10 mouse cellular contexts compared by ENCODE assay signal in genomic region chr5:53266181-53266580, GRCm38 (mm10). TPM values are rescaled to one million over a fixed set of nuclear protein-coding genes. Genes with fewer than 3 reads are reported as not detected.
DNase-seq lines count a peak whose midpoint lies in the region; ATAC-seq and TF ChIP-seq lines count a peak whose summit lies in the region.
"Had no signal": no experiment of that assay in that cellular context is flagged by ENCODE, and none has a peak within 500 bp of the region (broad histone marks: within the 10 kb centered on the region; RNA-seq: fewer than 3 reads in every experiment).

No protein-coding gene starts in this region.

- no peak overlapping the region; the same call in 1 of the 2 replicates for H3K4me2 ChIP-seq in kidney, embryonic 14.5 days (replicated peaks; ENCODE audit: low read depth, low read length)
- H3K4me2 ChIP-seq in embryonic facial prominence, embryonic 11.5 days (ENCODE audit: low read depth, low read length): no peak overlapping the region
- H3K4me2 ChIP-seq in hindbrain, embryonic 15.5 days: no peak overlapping the region
- H3K4me2 ChIP-seq in midbrain, postnatal 0 days (ENCODE audit: low read depth, low read length, poor library complexity, severe bottlenecking): no peak overlapping the region

- H3K4me1 ChIP-seq in kidney, embryonic 14.5 days (ENCODE audit: control insufficient read depth, insufficient read depth, low read length): peaks cover 13% of the 10 kb centered on the region; the same call in 1 of the 2 replicates
- no peaks in the 10 kb centered on the region for H3K4me1 ChIP-seq in embryonic facial prominence, embryonic 11.5 days (ENCODE audit: control insufficient read depth, insufficient read depth, low read length)
- peaks cover 14% of the 10 kb centered on the region for H3K4me1 ChIP-seq in hindbrain, embryonic 15.5 days (replicated peaks)
- H3K4me1 ChIP-seq in midbrain, postnatal 0 days (ENCODE audit: insufficient read depth, low read length): no peaks in the 10 kb centered on the region; the same call in 1 of the 2 replicates

- H3K27ac ChIP-seq in kidney, embryonic 14.5 days (ENCODE audit: low read depth, low read length): peak overlapping the region; percentile 69; the same call in 1 of the 2 replicates
- 0 out of 2 replicates have a peak overlapping the region, but pooled peaks have one; percentile 3 for H3K27ac ChIP-seq in embryonic facial prominence, embryonic 11.5 days (replicated peaks; ENCODE audit: low read depth, low read length)
- no peak overlapping the region for H3K27ac ChIP-seq in hindbrain, embryonic 15.5 days (replicated peaks)
- 0 out of 2 replicates have a peak overlapping the region, but pooled peaks have one; percentile 19 for H3K27ac ChIP-seq in midbrain, postnatal 0 days (ENCODE audit: low read depth, low read length)

- no peak overlapping the region; the same call in 1 of the 2 replicates for H3K4me3 ChIP-seq in kidney, embryonic 14.5 days (ENCODE audit: low read length)
- no peak overlapping the region for H3K4me3 ChIP-seq in embryonic facial prominence, embryonic 11.5 days (ENCODE audit: low read depth, low read length)
- no peak overlapping the region for H3K4me3 ChIP-seq in hindbrain, embryonic 15.5 days
- H3K4me3 ChIP-seq in midbrain, postnatal 0 days (ENCODE audit: low read depth, low read length): no peak overlapping the region; the same call in 1 of the 2 replicates

- no peak for DNase-seq in kidney, postnatal 14 days
- no peak for DNase-seq in embryonic facial prominence, embryonic 11.5 days (ENCODE audit: low spot score)
- DNase-seq in midbrain, postnatal 0 days (ENCODE audit: low spot score): no peak
- no peak for DNase-seq in spleen, adult 18-20 months
- DNase-seq in left cerebral cortex, adult 9 months (ENCODE audit: low spot score in 2 of 2): no peak
- no peak for DNase-seq in urinary bladder, postnatal 10 days (ENCODE audit: low spot score)

- H3K9me3 ChIP-seq in kidney, embryonic 14.5 days (ENCODE audit: control insufficient read depth, low read length): no peaks in the 10 kb centered on the region
- H3K9me3 ChIP-seq in embryonic facial prominence, embryonic 11.5 days (replicated peaks; ENCODE audit: control insufficient read depth, low read length): no peaks in the 10 kb centered on the region
- H3K9me3 ChIP-seq in hindbrain, embryonic 15.5 days: no peaks in the 10 kb centered on the region
- H3K9me3 ChIP-seq in midbrain, postnatal 0 days (ENCODE audit: low read length): no peaks in the 10 kb centered on the region

- H3K36me3 ChIP-seq in kidney, embryonic 14.5 days (ENCODE audit: control insufficient read depth, insufficient read depth, low read length): no peaks in the 10 kb centered on the region
- H3K36me3 ChIP-seq in embryonic facial prominence, embryonic 11.5 days (replicated peaks; ENCODE audit: control insufficient read depth, insufficient read depth, low read depth, low read length): no peaks in the 10 kb centered on the region
- H3K36me3 ChIP-seq in hindbrain, embryonic 15.5 days: no peaks in the 10 kb centered on the region
- H3K36me3 ChIP-seq in midbrain, postnatal 0 days (ENCODE audit: insufficient read depth, low read length): no peaks in the 10 kb centered on the region

- ATAC-seq in kidney, embryonic 14.5 days (ENCODE audit: low FRiP score, low TSS enrichment): no peak
- no peak for ATAC-seq in embryonic facial prominence, embryonic 11.5 days (replicated peaks; ENCODE audit: insufficient number of reproducible peaks, low FRiP score, low TSS enrichment, low read depth)
- ATAC-seq in hindbrain, embryonic 15.5 days (ENCODE audit: low FRiP score, low read depth): peak; percentile 0; the same call in 1 of the 2 replicates
- peak; percentile 6; the same call in 1 of the 2 replicates for ATAC-seq in midbrain, postnatal 0 days (ENCODE audit: low FRiP score)

- H3K9ac ChIP-seq in kidney, embryonic 14.5 days (ENCODE audit: low read depth, low read length): no peak overlapping the region
- H3K9ac ChIP-seq in embryonic facial prominence, embryonic 11.5 days (replicated peaks; ENCODE audit: low read length): no peak overlapping the region
- H3K9ac ChIP-seq in hindbrain, embryonic 15.5 days: no peak overlapping the region
- H3K9ac ChIP-seq in midbrain, postnatal 0 days (replicated peaks; ENCODE audit: low read length, poor library complexity, severe bottlenecking): no peak overlapping the region

- H3K27me3 ChIP-seq in kidney, embryonic 14.5 days (ENCODE audit: control insufficient read depth, insufficient read depth, low read length): no peaks in the 10 kb centered on the region
- no peaks in the 10 kb centered on the region for H3K27me3 ChIP-seq in embryonic facial prominence, embryonic 11.5 days (ENCODE audit: control insufficient read depth, insufficient read depth, low read length)
- H3K27me3 ChIP-seq in hindbrain, embryonic 15.5 days: no peaks in the 10 kb centered on the region
- H3K27me3 ChIP-seq in midbrain, postnatal 0 days (ENCODE audit: insufficient read depth, low read length): no peaks in the 10 kb centered on the region
- H3K27me3 ChIP-seq: Patski had no signal

- no peak for TF ChIP-seq CTCF in midbrain, postnatal 0 days (IDR thresholded peaks at IDR 0.05)

- WGBS in kidney, embryonic 14.5 days: 36% methylated on average over 4 of the region's 4 CpGs
- 77% methylated on average over 4 of the region's 4 CpGs for WGBS in embryonic facial prominence, embryonic 11.5 days
- WGBS in hindbrain, embryonic 15.5 days: 74% methylated on average over 4 of the region's 4 CpGs
- WGBS in midbrain, postnatal 0 days: 77% methylated on average over 4 of the region's 4 CpGs

RNA-seq across cellular contexts. Expression of gene Smim20, which starts 0.7 kb away (rescaled TPM):
- 91.7 and 106 TPM in 2 replicates for polyA plus RNA-seq in kidney, embryonic 14.5 days (2014; fragmentation: Nextera tagmentation; extraction: Ambion mirVana)
- 55.3 and 57.9 TPM in 2 replicates for polyA plus RNA-seq in embryonic facial prominence, embryonic 11.5 days (2014; fragmentation: Nextera tagmentation; extraction: Ambion mirVana)
- polyA plus RNA-seq in hindbrain, embryonic 15.5 days (2015; fragmentation: Nextera tagmentation; extraction: Ambion mirVana): 72.9 and 79.5 TPM in 2 replicates
- total RNA-seq in midbrain, postnatal 0 days (2014; rRNA removed): 35.7 and 40.2 TPM in 2 replicates
- polyA plus RNA-seq in midbrain, postnatal 0 days (2015; fragmentation: Nextera tagmentation; extraction: Ambion mirVana): 76.0 and 83.3 TPM in 2 replicates

RNA-seq across cellular contexts. Expression of gene Sel1l3, which starts 52.5 kb away (rescaled TPM):
- 15.9 and 28.9 TPM in 2 replicates for polyA plus RNA-seq in kidney, embryonic 14.5 days (2014; fragmentation: Nextera tagmentation; extraction: Ambion mirVana)
- 2.1 TPM in 2 replicates for polyA plus RNA-seq in embryonic facial prominence, embryonic 11.5 days (2014; fragmentation: Nextera tagmentation; extraction: Ambion mirVana)
- polyA plus RNA-seq in hindbrain, embryonic 15.5 days (2015; fragmentation: Nextera tagmentation; extraction: Ambion mirVana): 6.3 and 6.9 TPM in 2 replicates
- 19.0 and 22.2 TPM in 2 replicates for total RNA-seq in midbrain, postnatal 0 days (2014; rRNA removed)
- polyA plus RNA-seq in midbrain, postnatal 0 days (2015; fragmentation: Nextera tagmentation; extraction: Ambion mirVana): 4.7 TPM in 2 replicates
- polyA plus RNA-seq: erythroblast, embryonic 14.5 days had no signal

Comparison
In these comparisons a context has a peak if more than half of its experiments do, and no peak if none do; other contexts are left out.
1. ATAC-seq: peak in hindbrain, embryonic 15.5 days (single experiment) and midbrain, postnatal 0 days (single experiment); none in kidney, embryonic 14.5 days (single experiment) and embryonic facial prominence, embryonic 11.5 days (single experiment).